Mouse (Mus musculus) 3T3-L1 (cell line): ENCODE data around the gene Babam1.

ENCODE experiments used
- DNase-seq: peaks from one replicate; pipeline ENCODE4 v3.0.0-alpha.2; 2015; ENCODE audit warnings: low read depth, low spot score

Babam1 gene

GRCm38 (mm10) chr8:71381421-71381970 lies 15.2 kb upstream of the Babam1 start, which contains the start of gene Nr2f6:
Nr2f6 (minus strand) TSS chr8:71381960.
- DNase-seq = peak; percentile 50

DNA sequence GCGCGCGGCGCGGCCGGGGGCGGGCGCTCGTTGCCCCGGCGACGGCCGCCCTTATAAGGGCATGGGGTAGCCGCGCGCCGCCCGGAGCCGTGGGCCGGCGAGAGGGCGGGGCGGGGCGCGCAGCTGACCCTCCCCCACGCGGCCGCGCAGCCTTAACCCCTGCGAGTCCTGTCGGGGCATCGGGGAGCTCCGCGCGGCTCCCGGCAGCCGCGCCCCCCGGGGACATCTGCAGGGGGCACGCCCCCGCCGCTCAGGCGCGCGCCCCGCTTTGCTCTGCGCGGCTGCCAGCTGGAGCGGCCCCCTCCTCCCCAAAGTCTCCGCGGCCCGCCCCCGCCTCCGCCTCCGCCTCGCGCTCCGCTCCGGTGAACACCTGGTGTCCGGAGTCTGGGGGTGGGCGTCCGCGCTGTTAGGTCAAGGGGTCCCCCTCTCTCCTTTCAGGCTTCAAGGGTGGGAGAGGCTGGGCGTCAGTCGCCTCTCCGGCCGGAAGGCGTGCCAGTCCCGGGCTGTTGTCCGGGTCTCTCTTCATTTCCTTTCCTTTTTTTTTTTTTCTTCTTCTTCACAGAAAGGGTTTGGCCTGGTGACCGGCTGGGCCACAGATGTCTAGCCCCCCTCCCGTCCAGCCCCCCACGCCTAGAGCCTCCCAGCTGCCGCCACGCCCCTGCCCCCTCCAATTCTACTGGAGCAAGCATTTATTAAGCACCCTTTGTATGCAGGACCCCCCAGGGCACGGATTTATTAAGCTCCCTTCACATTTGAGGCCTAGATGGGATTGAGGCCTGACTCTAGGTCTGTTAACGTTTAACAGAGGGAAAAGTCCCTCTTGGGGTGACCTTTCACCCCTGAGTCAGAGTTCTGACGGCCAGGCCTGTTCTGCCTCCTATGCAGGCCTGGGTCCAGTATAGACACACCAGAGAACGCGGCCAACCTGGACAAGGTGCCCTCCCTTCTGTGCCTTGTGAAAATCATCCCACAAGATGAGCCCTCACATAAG lies 14.4 kb upstream of the Babam1 start:
- peak; percentile 92 for DNase-seq

- DNase-seq = no peak
These were observed 13.3 kb upstream of the Babam1 start for GRCm38 (mm10) chr8:71383396-71383795.

GRCm38 (mm10) chr8:71383860-71384259 lies 12.8 kb upstream of the Babam1 start:
- no peak for DNase-seq

DNA sequence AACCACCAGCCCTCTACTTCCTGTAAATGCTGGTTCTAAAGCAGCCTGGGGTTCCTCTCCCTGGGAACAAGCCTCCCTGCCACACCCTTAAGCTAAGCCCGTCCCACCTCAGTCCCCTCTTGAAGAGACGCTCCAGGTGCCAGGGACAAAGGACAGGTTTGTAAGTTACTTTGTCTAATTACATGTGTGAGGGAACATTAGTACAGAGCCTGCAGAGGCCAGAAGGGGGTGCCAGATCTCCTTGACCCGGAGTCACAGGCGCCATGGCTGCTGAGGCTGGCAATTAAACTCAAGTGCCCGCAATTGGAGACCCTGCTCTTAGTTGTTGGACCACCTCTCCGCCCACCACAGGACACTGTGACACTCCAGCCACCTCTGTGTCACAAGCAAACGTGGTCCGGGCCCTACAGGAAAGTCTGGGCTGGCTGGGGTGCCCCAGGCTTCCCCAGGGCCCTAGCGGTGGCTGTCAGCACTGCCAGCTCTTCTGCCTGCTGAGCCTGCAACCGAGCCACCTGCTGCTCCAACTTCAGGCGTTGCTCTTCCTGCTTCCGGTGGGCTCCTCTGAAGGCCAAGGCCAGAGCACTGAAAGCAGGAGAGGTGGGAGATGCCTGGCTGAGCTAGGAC lies 11.3 kb upstream of the Babam1 start:
- no peak for DNase-seq

DNA sequence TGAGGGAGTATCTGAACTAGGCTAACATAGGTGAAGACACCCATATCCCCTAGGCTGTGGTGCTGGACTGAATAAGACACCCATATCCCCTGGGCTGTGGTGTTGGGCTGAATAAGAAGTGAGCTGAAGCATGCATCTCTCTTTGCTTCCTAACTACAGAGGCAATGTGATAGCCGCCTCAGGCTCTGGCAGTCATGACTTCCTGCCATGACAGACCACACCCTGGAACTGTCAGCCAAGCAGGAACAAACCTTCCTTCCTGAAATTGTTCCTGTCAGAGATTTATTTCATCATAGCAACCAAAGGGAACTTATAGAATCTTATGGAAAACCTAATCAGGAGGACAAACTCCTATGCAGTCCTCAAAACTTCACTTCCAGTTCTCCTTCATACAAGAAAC lies 8.4 kb upstream of the Babam1 start:
- no peak for DNase-seq

- no peak for DNase-seq
These were observed 5.0 kb upstream of the Babam1 start for GRCm38 (mm10) chr8:71391696-71392095.

- DNase-seq = no peak
These were observed 4.3 kb upstream of the Babam1 start for GRCm38 (mm10) chr8:71392391-71392790.

GRCm38 (mm10) chr8:71392871-71393270 lies 3.8 kb upstream of the Babam1 start:
- peak; percentile 48 for DNase-seq

GRCm38 (mm10) chr8:71394481-71394880 lies 2.2 kb upstream of the Babam1 start:
- no peak for DNase-seq

DNA sequence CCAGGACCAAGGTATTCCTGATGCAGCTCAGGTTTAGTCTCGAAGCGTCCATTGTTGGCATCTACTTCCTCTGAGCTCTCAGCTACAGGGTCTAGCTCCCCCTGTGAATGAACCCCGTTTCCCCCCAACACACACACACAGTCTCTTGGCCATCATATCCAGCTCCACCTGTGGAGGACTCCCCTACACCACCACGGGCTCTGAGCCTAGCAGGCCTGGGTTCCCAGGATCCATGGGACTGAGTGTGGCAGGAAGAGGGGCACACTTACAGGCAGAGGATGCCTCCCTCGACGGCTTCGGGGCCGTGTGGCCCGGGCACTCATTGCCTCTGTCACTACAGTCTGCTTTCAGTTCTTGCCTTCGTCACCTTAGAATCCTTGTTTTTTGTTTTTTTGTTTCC lies 1.6 kb upstream of the Babam1 start:
- no peak for DNase-seq

DNA sequence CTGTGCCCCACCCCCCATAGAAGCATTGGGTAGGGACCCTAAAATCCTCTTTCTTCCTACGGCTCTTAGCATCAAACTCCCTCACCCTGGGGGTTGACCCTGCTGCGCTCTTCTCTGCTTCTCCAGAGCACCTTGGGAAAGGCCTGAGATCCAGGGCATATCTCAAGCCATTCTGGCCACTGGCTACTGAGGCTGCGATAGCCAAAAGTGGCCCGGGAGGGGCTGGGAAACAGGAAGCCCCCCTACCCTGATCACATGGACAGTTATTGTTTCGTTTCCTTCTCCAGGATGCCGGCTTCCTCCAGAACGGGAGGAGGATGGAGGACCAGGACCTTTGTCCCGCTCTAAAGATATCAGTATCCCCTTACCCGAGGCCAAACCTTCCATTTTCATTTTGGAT lies 1.0 kb upstream of the Babam1 start, which contains the start of gene Ushbp1:
Ushbp1 (minus strand) TSS at position 174 of the 400 bp plus-strand sequence.
- no peak for DNase-seq

DNA sequence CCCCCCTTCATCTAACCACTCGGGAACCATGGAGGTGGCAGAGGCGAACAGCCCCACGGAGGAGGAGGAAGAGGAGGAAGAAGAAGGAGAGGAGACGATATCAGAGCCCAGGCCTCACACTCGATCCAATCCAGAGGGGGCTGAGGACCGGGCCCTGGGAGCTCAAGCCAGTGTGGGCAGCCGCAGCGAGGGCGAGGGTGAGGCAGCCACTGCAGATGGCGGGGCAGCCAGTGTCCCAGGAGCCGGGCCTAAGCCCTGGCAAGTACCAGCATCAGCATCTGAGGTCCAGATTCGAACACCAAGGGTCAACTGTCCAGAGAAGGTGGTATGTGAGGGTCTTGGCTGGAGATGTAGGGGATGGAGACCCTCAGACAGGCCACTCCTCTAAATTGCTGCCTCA lies 1.0 kb downstream of the Babam1 start:
- DNase-seq = no peak

GRCm38 (mm10) chr8:71400826-71401225 lies 4.2 kb downstream of the Babam1 start:
- no peak for DNase-seq

DNA sequence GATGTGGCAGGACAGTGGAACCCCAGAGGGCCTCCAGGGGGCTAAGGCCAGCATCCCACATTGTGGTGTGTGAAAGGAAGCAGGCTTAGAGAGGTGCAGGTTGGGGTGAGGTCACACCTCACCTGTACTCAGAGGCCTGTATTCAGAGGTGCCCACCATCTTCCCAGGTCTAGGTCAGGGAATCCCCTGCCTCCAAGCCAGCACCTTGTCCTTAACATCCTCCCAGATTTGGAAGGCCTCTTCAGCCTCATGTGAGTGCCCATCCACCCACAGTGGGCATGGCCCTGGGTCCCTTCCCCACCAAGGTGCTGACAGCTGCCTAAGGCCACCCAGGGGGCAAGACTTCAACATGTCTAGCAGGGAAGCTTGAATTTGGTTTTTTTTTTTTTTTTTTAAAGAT lies 4.8 kb downstream of the Babam1 start:
- no peak for DNase-seq

GRCm38 (mm10) chr8:71402446-71402964 lies 5.8 kb downstream of the Babam1 start:
- DNase-seq = no peak

DNA sequence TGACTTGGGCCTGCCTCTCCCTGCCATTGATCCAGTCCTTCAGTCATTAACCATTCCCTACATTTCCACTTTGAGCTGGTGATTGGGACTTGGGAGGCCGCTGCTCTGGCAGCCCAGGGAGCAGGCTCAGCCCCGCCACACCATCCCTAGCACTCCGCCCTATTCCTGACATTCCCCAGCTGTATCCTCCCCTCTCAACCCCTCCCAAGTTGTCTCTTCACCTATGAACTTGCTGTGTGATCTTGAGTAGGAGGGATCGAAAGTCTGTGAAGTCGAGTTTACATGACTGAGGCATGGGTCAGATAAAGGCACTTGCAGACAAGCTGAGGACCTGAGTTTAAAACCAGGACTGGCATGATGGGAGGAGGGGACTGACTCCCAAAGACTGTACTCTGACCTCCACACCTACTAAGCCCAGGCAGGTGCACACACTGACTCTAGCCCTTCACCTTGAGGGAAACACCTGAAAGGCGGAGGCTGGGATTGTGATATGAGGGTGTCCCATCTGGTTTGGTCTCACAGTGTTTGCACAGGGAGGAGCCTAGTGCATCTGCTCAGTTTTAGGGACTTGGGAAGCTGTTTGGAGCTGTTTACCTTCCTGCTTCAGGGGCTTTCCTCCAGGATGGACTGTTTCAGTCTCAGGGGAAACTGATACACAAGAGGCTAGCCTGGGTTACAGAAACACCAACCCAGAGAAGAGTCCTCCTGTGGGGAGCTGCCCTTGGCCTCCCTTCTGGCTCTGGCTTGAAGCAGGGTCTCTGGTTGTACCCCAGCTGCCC lies 6.6 kb downstream of the Babam1 start:
- DNase-seq = no peak

GRCm38 (mm10) chr8:71404011-71404410 lies 7.3 kb downstream of the Babam1 start:
- DNase-seq = no peak

DNA sequence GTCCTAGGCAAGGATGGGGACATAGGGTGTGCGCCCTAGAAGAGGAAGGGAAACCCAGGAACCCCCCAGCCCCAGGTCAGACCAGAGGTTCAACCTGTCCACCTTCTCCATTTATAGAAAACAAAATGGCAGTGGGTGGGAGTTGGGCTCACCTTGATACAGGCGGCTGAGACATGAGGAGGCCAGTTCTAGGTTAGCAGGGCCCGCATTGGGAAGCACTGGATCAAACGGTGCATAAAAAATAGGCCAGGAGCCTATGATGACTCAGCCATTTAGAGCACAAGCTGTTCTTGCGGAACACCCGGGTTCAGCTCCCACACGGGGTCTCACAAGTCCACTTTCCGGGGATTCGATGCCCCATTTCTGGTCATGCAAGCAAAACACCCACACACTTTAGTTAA lies 8.3 kb downstream of the Babam1 start:
- peak; percentile 25 for DNase-seq

GRCm38 (mm10) chr8:71405401-71406098 lies 8.9 kb downstream of the Babam1 start, which contains the start of gene Ankle1:
Ankle1 (plus strand) TSS chr8:71406010.
- peak; percentile 95 for DNase-seq
